Mouse (Mus musculus) limb, embryonic 11.5 days (tissue): ENCODE results near the gene Lrrc18. TPM values are rescaled to one million over a fixed set of nuclear protein-coding genes. Genes with fewer than 3 reads are reported as not detected.

ENCODE experiments used
- ATAC-seq: fragments of 200-750 bp; cut with Nextera tagmentation; 2 replicates; pipeline ENCODE4 v1.8.0; 2017; ENCODE audit warnings: low read depth; ENCODE audit not compliant: insufficient number of reproducible peaks, low FRiP score, low TSS enrichment
- DNase-seq: peaks from one replicate; pipeline ENCODE4 v3.0.0-alpha.2; 2015; ENCODE audit warnings: low spot score
- H3K27ac ChIP-seq: fragments of 300-500 bp; sonication (generic); replicated peaks from 2 replicates; pipeline ENCODE4 v1.5.1; 2014; ENCODE audit warnings: low read depth, mild to moderate bottlenecking, low read length
- H3K27me3 ChIP-seq: fragments of 300-500 bp; sonication (generic); 2 replicates; pipeline ENCODE4 v1.6.1; 2014; ENCODE audit warnings: mild to moderate bottlenecking, low read length, mixed read lengths; ENCODE audit not compliant: control insufficient read depth, insufficient read depth
- H3K36me3 ChIP-seq: fragments of 300-500 bp; sonication (generic); 2 replicates; pipeline ENCODE4 v1.6.1; 2014; ENCODE audit warnings: mild to moderate bottlenecking, low read length, moderate library complexity, mixed read lengths; ENCODE audit not compliant: control insufficient read depth, insufficient read depth
- H3K4me1 ChIP-seq: fragments of 300-500 bp; sonication (generic); 2 replicates; pipeline ENCODE4 v1.6.1; 2014; ENCODE audit warnings: low read length, mixed read lengths; ENCODE audit not compliant: control insufficient read depth, insufficient read depth
- H3K4me2 ChIP-seq: fragments of 300-500 bp; sonication (generic); 2 replicates; pipeline ENCODE4 v1.6.1; 2014; ENCODE audit warnings: low read depth, mild to moderate bottlenecking, moderate library complexity; ENCODE audit not compliant: severe bottlenecking
- H3K4me3 ChIP-seq: fragments of 300-500 bp; sonication (generic); 2 replicates; pipeline ENCODE4 v1.5.1; 2014; ENCODE audit warnings: low read depth, low read length
- H3K9ac ChIP-seq: fragments of 300-500 bp; sonication (generic); 2 replicates; pipeline ENCODE4 v1.6.1; 2014; ENCODE audit warnings: mild to moderate bottlenecking, low read length
- H3K9me3 ChIP-seq: fragments of 300-500 bp; sonication (generic); 2 replicates; pipeline ENCODE4 v1.6.1; 2016; ENCODE audit warnings: low read length; ENCODE audit not compliant: control insufficient read depth
- WGBS: fragments of 180-500 bp; shearing (Covaris S2); extraction: QIAGEN DNeasy Blood & Tissue Kit; methylation state at CpG from one replicate; pipeline ENCODE4 v1.1.7; 2014; 5-methylcytosine and 5-hydroxymethylcytosine counted together
- polyA plus RNA-seq: library from polyadenylated mRNA; unstranded; fragments of >200 nt; fragmentation: Nextera tagmentation; extraction: Ambion mirVana; gene quantifications from 2 replicates; pipeline ENCODE4 v1.2.1, GENCODE M21; 2014

Gene Lrrc18
- 0.52 and 1.0 TPM in 2 replicates for polyA plus RNA-seq

DNA sequence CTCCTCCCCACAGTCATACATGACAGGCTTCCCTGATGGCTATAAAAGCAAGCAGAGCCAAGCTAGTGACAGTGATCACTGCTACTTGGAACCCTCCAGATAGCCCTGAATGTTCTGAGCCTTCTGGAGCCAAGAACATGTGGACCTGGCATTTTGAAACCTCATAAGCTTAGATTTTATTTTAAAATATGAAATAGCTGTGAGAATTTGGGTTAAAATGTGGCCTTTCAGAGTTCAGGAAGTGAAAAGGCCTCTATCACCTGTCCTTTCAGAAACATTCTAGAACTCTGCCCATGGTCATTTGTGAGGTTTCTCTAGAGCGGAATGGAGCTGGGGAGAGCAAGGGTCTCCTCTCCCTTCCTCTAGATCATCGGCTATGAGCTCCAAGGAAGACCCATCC, at the start of gene Lrrc18:
Gene Lrrc18, plus strand, starts transcription at position 301 of the 400 bp plus-strand sequence.
- H3K9me3 ChIP-seq: no peaks in the 10 kb centered on the region
- H3K4me3 ChIP-seq: no peak within 1 kb of the TSS
- WGBS: 89% methylated on average over 2 of the region's 2 CpGs
- H3K4me2 ChIP-seq: no peak within 1 kb of the TSS
- H3K4me1 ChIP-seq: 0 out of 2 replicates have a peak, but pooled peaks cover 2% of the 10 kb centered on the region
- H3K36me3 ChIP-seq: no peaks in the 10 kb centered on the region
- no peaks in the 10 kb centered on the region for H3K27me3 ChIP-seq
- no peak within 1 kb of the TSS for H3K9ac ChIP-seq
- H3K27ac ChIP-seq: no peak within 1 kb of the TSS
- DNase-seq (no peak), ATAC-seq (no peak)

DNA sequence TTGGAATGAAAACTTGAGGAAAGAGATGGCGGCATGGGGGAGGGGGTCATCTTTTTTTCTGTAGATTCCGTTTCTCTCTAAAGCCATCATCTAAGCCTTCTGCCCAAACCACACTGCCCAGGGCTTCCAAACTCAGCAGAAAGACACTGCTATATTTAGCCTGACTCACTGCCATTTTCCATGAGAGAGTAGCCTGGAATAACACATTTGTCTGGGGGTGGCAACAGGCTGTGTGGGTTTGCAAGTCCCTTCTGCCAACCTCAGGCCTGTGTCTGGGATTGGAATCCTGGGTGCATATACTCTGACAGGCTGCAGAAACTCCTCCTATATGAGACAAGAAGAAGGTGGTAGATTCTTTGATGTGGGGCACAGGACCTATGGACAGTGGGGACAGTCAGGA, 43.7 kb upstream of the Lrrc18 start:
- Histone ChIP-seq H3K9me3 (no peaks in the 10 kb centered on the region), H3K4me1 (peaks cover 5% of the 10 kb centered on the region), H3K27me3 (no peaks in the 10 kb centered on the region), H3K4me3 (no peak overlapping the region), H3K36me3 (no peaks in the 10 kb centered on the region), H3K4me2 (no peak overlapping the region), H3K9ac (no peak overlapping the region), H3K27ac (no peak overlapping the region)
- WGBS: 89% methylated on average over 2 of the region's 2 CpGs
- DNase-seq (no peak), ATAC-seq (no peak)

DNA sequence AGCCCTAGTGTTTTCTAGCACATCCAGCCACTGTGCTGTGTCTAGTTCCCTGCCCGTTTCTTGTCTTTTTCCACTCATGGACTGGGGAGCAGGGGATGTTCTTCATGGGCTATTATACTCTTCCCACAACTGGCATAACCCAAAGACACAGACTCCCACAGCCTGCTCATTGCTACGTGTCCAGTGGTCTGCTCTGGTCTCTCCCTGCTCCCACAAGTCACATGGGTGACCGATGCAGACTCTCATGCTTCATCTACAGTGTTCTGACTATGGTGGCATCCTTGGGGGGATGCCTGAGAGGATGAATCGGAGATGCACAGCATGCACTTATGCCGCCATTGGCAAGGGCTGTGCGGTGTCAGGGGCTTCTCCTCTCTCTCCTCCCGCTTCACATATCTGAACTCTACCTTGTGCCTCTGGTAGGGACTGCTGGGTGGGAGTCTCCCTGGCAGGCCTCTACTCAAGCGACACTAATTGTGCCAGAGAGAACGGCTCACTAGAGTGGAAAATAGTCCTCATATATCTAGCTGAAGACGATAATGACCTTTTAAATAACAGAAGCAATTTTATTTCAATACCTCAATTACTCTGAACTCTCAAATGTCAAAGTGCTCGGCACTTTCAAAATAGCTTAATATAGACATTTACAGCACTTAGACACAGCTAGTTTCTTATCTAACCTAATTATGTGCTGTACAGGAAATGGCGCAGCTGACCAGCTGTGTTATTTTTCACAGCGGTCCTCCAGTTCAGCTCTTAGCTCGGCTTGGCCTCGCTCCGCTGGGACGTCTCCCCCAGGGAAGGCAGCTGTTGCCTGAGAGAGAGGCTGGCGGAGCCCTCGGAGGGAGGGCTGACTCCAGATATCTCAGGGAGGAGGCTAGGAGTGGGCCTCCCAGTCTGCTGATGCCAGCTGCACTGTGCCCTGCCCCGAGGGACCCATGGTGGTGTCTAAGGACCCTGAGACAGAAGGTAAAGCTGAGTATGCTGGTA, 40.6 kb upstream of the Lrrc18 start:
- WGBS: 54% methylated on average over 20 of the region's 20 CpGs
- DNase-seq (peak; percentile 50), ATAC-seq (no peak)
- Histone ChIP-seq H3K9me3 (no peaks in the 10 kb centered on the region), H3K36me3 (no peaks in the 10 kb centered on the region), H3K27ac (no peak overlapping the region), H3K4me3 (no peak overlapping the region), H3K4me1 (peaks cover 5% of the 10 kb centered on the region), H3K4me2 (no peak overlapping the region), H3K9ac (no peak overlapping the region), H3K27me3 (no peaks in the 10 kb centered on the region)

DNA sequence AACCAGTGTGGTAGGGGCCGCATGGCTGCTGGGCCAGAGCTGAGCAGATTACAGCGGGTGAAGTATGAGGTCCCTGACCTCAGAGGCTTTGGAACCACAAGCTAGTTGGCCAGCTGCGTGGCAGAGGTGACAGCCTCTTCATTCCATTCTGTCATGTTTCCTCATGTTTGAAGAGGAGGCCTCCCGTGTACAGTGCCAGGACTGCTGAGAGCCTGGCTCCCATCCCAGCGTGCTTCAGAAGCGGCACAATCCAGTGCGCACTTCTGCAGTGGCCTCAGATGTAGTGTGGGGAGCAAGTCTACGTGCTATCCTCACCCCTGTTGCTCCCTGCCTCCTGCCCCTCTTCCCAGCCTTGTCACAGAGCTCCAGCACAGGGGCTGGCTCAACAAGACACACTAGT, 34.7 kb upstream of the Lrrc18 start:
- no peaks in the 10 kb centered on the region for H3K9me3 ChIP-seq
- no peaks in the 10 kb centered on the region; the same call in 1 of the 2 replicates for H3K4me1 ChIP-seq
- no peaks in the 10 kb centered on the region for H3K36me3 ChIP-seq
- H3K4me3 ChIP-seq: no peak overlapping the region
- no peaks in the 10 kb centered on the region for H3K27me3 ChIP-seq
- H3K9ac ChIP-seq: no peak overlapping the region
- H3K4me2 ChIP-seq: no peak overlapping the region
- DNase-seq (no peak), ATAC-seq (no peak)
- 88% methylated on average over 8 of the region's 8 CpGs for WGBS
- H3K27ac ChIP-seq: no peak overlapping the region

DNA sequence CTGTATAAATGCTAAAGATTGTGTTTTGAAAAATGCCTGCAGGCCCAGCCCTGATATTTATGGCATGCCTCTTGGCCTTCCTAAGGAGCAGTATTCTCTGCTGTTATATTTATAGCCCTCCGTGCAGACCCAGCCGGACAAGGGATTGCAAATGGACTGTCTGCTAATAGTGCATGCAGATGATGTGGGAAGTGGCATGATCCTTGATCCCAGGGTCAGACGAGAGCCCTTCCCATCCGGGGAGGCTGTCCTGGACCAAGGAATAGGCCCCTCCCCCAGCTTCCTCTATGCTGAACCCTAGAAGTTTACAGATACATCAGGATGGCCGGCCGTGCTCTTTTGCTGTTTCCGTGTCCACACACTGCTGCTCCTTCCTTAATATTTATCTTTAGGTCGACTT, 32.5 kb upstream of the Lrrc18 start:
- H3K9ac ChIP-seq: no peak overlapping the region
- ATAC-seq (no peak), DNase-seq (no peak)
- no peaks in the 10 kb centered on the region for H3K36me3 ChIP-seq
- H3K27ac ChIP-seq: no peak overlapping the region
- H3K9me3 ChIP-seq: no peaks in the 10 kb centered on the region
- H3K4me3 ChIP-seq: no peak overlapping the region
- H3K4me2 ChIP-seq: no peak overlapping the region
- 51% methylated on average over 8 of the region's 8 CpGs for WGBS
- H3K27me3 ChIP-seq: no peaks in the 10 kb centered on the region
- H3K4me1 ChIP-seq: no peaks in the 10 kb centered on the region

DNA sequence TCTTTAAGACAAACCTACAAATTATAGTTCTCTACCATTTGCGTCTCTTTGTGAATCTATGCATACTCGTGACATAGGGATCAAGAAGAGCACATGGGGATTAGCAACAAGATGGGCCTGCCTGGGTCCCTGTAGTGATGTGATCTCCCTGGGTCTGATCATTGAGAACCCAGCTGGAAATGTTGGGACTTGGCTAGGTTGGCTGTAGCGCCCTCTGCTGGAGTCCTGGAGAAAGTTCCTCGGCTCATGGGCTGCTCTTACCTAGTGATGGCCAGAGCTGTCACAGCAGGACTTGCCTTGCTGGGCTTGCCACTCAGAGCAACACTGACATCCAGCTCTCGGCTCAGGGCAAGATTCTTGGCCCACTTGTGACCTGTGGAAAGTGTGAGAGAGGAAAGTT, 30.7 kb upstream of the Lrrc18 start:
- whole genome bisulfite sequencing: 34% methylated on average over 5 of the region's 5 CpGs
- H3K27ac ChIP-seq: no peak overlapping the region
- no peaks in the 10 kb centered on the region for H3K27me3 ChIP-seq
- no peak for ATAC-seq
- DNase-seq: peak; percentile 80
- H3K36me3 ChIP-seq: no peaks in the 10 kb centered on the region
- H3K9ac ChIP-seq: no peak overlapping the region
- 0 out of 2 replicates have a peak, but pooled peaks cover 2% of the 10 kb centered on the region for H3K4me1 ChIP-seq
- no peak overlapping the region for H3K4me3 ChIP-seq
- H3K4me2 ChIP-seq: no peak overlapping the region
- no peaks in the 10 kb centered on the region for H3K9me3 ChIP-seq

DNA sequence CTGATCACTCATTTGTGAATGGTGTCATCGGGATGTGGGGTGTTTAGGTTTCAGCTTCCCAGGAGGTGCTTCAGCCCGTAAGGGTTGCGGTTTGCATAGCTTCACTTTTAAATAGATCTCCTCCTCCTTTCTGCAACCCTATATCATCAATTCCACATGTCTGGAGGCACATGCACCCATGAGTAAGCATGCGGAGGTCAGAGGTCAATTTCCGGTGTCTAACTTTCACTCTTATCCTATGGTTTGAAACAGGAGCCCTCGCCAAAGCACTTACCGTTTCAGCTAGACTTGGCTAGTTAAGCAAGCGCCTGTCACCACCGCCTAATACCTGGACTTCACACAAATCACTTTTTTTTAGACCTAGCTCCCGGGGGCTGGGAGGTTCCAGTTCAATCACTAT, 26.4 kb upstream of the Lrrc18 start:
- Histone ChIP-seq H3K36me3 (no peaks in the 10 kb centered on the region), H3K27ac (no peak overlapping the region), H3K4me1 (0 out of 2 replicates have a peak, but pooled peaks cover 2% of the 10 kb centered on the region), H3K4me2 (no peak overlapping the region), H3K9ac (no peak overlapping the region), H3K4me3 (no peak overlapping the region), H3K27me3 (no peaks in the 10 kb centered on the region), H3K9me3 (no peaks in the 10 kb centered on the region)
- WGBS: 60% methylated on average over 10 of the region's 10 CpGs
- DNase-seq (peak; percentile 29), ATAC-seq (no peak)

DNA sequence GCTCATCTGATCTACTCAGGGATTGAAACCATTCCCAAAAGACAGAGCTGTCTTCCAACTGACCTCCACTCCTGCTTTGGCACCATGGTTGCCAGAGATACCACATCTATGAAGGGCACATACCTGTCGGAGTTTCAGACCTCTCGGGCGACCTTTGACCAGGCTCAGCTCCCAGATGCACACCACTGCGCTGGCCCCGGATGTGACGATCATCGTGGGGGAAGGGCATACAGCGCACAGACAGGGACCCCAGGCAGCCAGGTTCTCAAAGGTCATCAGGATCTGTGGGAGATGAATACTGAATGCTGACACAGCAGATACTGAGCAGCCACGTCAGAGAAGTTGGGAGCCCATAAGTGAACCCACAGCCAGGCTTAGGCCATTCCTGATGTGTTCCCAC, 20.5 kb upstream of the Lrrc18 start:
- WGBS: 76% methylated on average over 9 of the region's 9 CpGs
- DNase-seq (no peak), ATAC-seq (no peak)
- H3K27me3 ChIP-seq: no peaks in the 10 kb centered on the region
- no peak overlapping the region for H3K4me2 ChIP-seq
- no peak overlapping the region for H3K27ac ChIP-seq
- H3K4me1 ChIP-seq: no peaks in the 10 kb centered on the region
- H3K9me3 ChIP-seq: no peaks in the 10 kb centered on the region
- no peak overlapping the region for H3K4me3 ChIP-seq
- H3K36me3 ChIP-seq: no peaks in the 10 kb centered on the region
- H3K9ac ChIP-seq: no peak overlapping the region
